Mouse (Mus musculus): Measurements from ENCODE around the gene Prss42.

The Prss42 gene

GRCm38 (mm10) chr9:110797866-110798265, at the start of gene Prss42:
TSS of gene Prss42 (plus strand) at chr9:110798166.
- in situ Hi-C loops (cut with MboI, MseI) = no loop called here

- in situ Hi-C loops (cut with MboI, MseI) = no loop called here
Observed at GRCm38 (mm10) chr9:110748451-110748850, 49.5 kb upstream of the Prss42 start.

- in situ Hi-C loops (cut with MboI, MseI) = no loop called here
Observed at GRCm38 (mm10) chr9:110750404-110751187, 47.4 kb upstream of the Prss42 start.

- in situ Hi-C loops (cut with MboI, MseI) = no loop called here
Observed at GRCm38 (mm10) chr9:110751412-110751811, 46.6 kb upstream of the Prss42 start.

- in situ Hi-C loops (cut with MboI, MseI) = no loop called here
Observed at GRCm38 (mm10) chr9:110752917-110753435, 45.0 kb upstream of the Prss42 start.

- in situ Hi-C loops (cut with MboI, MseI) = no loop called here
Observed at GRCm38 (mm10) chr9:110753773-110754172, 44.2 kb upstream of the Prss42 start.

GRCm38 (mm10) chr9:110757816-110758215, 40.1 kb upstream of the Prss42 start:
- in situ Hi-C loops (cut with MboI, MseI) = no loop called here

- in situ Hi-C loops (cut with MboI, MseI) = no loop called here
Observed at GRCm38 (mm10) chr9:110758605-110759004, 39.4 kb upstream of the Prss42 start.

- in situ Hi-C loops (cut with MboI, MseI) = no loop called here
Observed at GRCm38 (mm10) chr9:110759265-110759664, 38.7 kb upstream of the Prss42 start.

- in situ Hi-C loops (cut with MboI, MseI) = no loop called here
Observed at GRCm38 (mm10) chr9:110760886-110761285, 37.1 kb upstream of the Prss42 start.

GRCm38 (mm10) chr9:110762763-110763162, 35.2 kb upstream of the Prss42 start:
- in situ Hi-C loops (cut with MboI, MseI) = no loop called here

- in situ Hi-C loops (cut with MboI, MseI) = no loop called here
Observed at GRCm38 (mm10) chr9:110763405-110763804, 34.6 kb upstream of the Prss42 start.

- in situ Hi-C loops (cut with MboI, MseI) = no loop called here
Observed at GRCm38 (mm10) chr9:110772336-110772735, 25.6 kb upstream of the Prss42 start.

- in situ Hi-C loops (cut with MboI, MseI) = loop anchor here in 1 of 2 experiments (5.0 kb wide), 2 partner anchors 47 to 98 kb away; no protein-coding TSS in a partner anchor
Observed at GRCm38 (mm10) chr9:110774403-110775268, 23.3 kb upstream of the Prss42 start.

GRCm38 (mm10) chr9:110775269-110776022, 22.5 kb upstream of the Prss42 start:
- in situ Hi-C loops (cut with MboI, MseI) = loop anchor here in 1 of 2 experiments (5.0 kb wide), 2 partner anchors 48 to 97 kb away; no protein-coding TSS in a partner anchor

- in situ Hi-C loops (cut with MboI, MseI) = loop anchor here in 1 of 2 experiments (5.0 kb wide), 2 partner anchors 51 to 94 kb away; no protein-coding TSS in a partner anchor
Observed at GRCm38 (mm10) chr9:110778100-110778499, 19.9 kb upstream of the Prss42 start.

- in situ Hi-C loops (cut with MboI, MseI) = loop anchor here in 1 of 2 experiments (5.0 kb wide), 2 partner anchors 51 to 94 kb away; no protein-coding TSS in a partner anchor
Observed at GRCm38 (mm10) chr9:110778559-110778958, 19.4 kb upstream of the Prss42 start.

- in situ Hi-C loops (cut with MboI, MseI) = loop anchor here in 1 of 2 experiments (5.0 kb wide), 2 partner anchors 52 to 93 kb away; no protein-coding TSS in a partner anchor
Observed at GRCm38 (mm10) chr9:110779242-110779913, 18.6 kb upstream of the Prss42 start.

GRCm38 (mm10) chr9:110781256-110781721, 16.7 kb upstream of the Prss42 start:
- in situ Hi-C loops (cut with MboI, MseI) = loop anchor here in 1 of 2 experiments (5.0 kb wide), 1 partner anchor 91 kb away; no protein-coding TSS in a partner anchor

- in situ Hi-C loops (cut with MboI, MseI) = loop anchor here in 1 of 2 experiments (5.0 kb wide), 1 partner anchor 91 kb away; no protein-coding TSS in a partner anchor
Observed at GRCm38 (mm10) chr9:110781731-110782130, 16.2 kb upstream of the Prss42 start.

Data from T-helper 17 cell (primary cell).